Mouse (Mus musculus) regulatory T cell (primary cell): Measurements from ENCODE around the gene Tubg2.

ENCODE experiments used
- in situ Hi-C: fragments of 300-600 bp; cut with MboI, MseI; formaldehyde crosslinking; loops from one replicate; pipeline ENCODE4 v1.15.1; 2025; ENCODE audit warnings: high pct_unique_total_duplicates

Gene Tubg2

DNA sequence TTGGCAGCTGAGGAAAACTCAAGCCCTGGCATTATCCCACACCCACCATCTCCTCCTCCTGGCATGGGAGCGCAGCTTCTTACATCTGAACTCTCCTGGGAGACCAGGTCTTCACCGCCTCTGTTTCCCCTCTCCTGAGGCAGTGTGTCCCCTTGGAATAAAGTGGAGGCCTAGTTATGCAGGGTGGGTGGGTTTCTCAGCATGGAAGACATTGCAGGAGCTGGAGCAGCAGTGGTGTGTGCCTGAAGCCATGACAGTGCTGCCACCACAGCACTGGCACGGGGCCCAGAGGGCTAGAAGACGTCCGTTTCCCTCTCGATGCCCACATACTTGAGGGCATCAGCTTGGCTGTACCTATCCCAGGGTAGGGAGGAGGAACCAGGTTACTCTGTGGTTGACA lies 36.9 kb downstream of the Tubg2 start:
- in situ Hi-C loops = no loop called here

DNA sequence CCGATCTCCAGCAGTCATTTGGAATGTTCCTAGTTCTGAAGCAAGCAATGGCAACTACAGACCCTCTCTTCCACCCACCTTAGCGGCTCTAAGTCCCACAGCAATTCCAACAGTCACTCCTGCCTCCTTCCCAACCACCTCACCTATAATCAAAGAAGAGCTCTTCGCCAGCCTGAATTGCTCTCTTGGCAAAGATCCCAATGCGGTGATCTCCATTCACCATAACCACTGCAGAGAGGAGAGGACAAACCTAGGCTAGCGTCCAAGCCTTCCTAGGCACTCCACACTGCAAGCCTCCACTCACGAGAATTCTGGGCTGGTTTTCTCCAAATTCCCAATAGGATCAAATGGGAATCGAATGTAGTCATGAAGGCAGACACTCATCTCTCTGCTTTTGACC lies 37.4 kb downstream of the Tubg2 start:
- in situ Hi-C loops = no loop called here

DNA sequence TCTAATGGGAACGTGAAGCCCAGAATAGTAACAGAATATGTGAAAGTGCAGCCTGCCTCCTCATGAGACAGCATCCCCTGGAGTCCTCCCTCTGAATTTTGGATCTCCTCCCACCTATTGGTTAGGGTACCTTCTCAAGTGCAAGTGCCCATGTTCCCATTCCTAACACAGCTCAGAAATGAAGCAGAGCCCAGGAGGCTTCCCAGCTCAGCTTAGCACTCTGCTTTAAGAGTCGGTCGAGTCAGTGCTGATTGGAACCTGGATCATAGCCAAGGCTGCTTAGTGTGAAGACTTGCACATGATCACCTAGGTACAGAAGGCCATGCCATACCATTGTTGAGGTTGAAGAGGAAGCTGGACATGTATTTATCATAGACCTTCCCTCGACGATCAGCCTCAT lies 38.4 kb downstream of the Tubg2 start:
- in situ Hi-C loops = no loop called here

DNA sequence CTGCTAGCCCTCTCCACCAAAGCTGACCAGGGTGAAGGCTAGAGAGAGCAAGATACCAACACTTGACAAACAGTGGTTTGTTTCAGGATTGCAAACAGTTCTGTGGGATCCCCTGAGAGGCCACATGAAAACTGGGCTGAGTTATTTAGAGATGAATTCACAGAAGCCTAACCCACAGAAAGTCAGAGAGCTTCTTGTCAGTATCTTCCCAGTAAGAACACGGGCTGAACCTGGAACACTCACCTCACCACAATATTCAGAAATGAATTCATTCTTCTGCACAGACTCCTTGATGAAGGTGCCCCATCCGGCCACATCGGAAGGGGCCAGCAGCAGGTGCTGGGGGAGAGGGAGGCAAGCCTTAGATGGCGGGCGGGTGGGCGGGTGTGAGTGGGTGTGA lies 38.9 kb downstream of the Tubg2 start:
- in situ Hi-C loops = no loop called here

DNA sequence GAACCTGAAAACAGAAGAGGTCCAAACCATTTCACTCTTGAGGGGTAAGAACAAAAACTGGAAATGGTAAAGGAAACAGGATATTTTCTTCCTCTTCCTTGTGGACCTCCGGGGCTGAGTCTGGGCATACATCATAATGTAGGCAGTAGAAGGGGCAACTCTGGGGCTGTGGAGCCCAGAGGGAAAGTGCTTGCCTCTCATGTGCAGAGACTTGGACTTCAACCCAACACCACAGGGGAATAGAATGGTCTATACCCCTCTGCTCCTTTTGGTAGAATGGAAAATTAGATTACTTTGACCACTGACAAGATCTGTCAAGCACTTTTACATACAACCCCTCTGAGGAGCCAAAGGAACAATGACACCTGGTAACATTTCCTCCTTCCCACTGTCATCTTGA lies 39.4 kb downstream of the Tubg2 start:
- in situ Hi-C loops = no loop called here

DNA sequence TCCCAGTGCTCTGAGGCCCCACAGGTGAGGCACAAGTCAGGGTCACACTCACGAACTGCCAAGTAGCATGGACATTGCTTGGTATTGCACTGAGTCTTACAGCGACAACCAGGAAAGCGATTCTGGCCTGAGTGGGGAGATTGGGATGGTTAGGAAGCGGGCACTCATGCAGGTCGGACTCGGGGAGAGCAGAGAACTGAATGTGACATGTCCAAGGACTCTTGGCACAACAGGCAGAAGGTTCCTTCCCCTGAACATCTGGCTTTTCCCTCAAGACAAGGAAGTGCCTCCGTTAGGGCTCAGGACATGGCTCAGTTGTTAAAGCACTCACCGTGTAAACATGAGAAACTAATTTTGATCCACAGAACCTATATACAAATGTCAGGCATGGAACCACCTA lies 39.9 kb downstream of the Tubg2 start:
- in situ Hi-C loops = no loop called here

DNA sequence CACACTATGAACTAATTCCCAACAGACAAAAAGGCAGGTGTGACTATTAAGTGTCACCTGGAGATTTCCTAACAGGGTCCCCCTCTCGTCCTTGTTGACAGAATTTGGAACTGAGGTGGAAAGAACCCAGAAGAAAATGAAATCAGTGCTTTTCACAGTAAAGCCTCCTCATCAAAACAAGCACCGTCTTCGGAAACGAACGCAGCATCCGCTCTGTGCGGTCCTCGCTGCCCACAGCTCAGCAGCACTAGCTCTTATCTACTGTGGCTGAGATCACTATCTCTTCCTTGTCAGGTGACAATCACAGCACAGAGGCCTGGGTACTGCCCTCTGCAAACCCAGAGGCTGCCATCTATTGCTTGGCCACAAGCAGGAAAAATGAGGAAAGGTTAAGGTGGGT lies 40.5 kb downstream of the Tubg2 start:
- in situ Hi-C loops = no loop called here

DNA sequence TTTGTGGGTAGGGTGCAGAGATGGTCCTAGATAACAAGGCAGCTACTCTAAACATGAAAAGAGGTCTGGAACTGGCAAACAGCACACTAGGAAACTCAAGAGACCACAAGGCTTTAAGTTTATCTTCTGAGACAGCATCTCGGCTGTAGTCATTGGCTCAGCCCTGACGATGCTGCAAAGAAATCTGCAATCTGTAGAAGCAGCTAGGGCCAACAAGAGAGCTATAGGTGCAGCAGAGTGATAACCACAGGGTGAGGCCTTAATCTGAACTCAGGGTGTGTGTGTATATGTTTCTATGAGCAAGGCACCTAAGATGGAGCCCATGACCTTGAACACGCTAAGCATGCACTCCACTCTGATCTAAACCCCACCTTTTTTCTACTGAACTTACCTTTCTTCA lies 43.8 kb downstream of the Tubg2 start:
- in situ Hi-C loops = no loop called here

DNA sequence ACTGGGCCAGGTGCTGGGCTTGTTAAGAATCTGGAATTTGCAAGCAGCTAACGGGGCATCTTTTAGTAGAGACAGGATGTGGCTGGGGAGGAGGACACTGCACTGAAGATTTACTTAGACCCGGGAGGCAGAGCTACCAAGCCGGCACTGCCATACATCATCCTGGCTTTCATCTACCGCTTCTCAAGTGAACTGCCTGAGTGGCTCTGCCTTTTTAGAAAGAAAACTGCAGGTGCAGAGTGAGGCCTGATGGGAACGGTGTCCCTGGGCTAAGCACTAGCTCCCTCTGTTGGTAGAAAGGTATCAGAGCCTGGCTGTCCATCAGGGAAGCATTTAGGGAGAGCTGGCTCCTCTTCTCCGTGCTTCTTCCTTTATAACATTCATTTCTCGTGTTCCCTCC lies 45.3 kb downstream of the Tubg2 start:
- in situ Hi-C loops = loop anchor here (10.0 kb wide), 1 partner anchor 94 kb away; no protein-coding TSS in a partner anchor
